Mouse (Mus musculus) C2C12 (cell line): ENCODE measurements around the gene Egln3.

Experiments
- CEBPB ChIP-seq: IDR thresholded peaks from one replicate; pipeline ENCODE4 v1.6.1; 2011; ENCODE audit warnings: low read depth, mild to moderate bottlenecking, control low read depth, moderate library complexity
- CTCF ChIP-seq: IDR thresholded peaks from one replicate; pipeline ENCODE4 v1.5.1; 2011; ENCODE audit not compliant: control insufficient read depth, insufficient read depth, insufficient read length
- MYOD1 ChIP-seq: IDR thresholded peaks from one replicate; pipeline ENCODE4 v1.6.1; 2011; ENCODE audit warnings: low read depth; ENCODE audit not compliant: control insufficient read depth, insufficient read length
- USF1 ChIP-seq: IDR thresholded peaks from one replicate; pipeline ENCODE4 v1.6.1; 2011; ENCODE audit warnings: low read depth, mild to moderate bottlenecking, control low read depth, moderate library complexity

DNA sequence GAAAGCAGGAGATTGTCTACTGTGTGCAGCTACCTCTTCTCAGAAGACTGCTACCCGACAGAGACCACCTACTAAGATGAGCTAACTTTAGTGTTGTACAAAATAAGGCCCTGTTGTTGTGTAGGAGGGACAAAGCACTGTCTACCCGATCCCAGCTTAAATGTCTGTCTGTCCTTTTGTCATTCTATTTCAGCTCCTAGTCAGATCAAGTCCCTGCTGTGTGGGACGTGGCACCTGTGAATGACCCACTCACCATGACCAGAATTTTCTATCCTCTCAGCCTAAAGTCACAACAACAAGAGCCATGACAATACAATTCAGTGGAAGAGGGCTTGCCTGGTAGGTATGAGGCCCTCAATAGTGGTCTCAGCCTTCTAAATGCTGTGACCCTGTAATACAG is 25.3 kb downstream of the Egln3 start:
- no peak for TF ChIP-seq USF1
- no peak for TF ChIP-seq CTCF
- TF ChIP-seq CEBPB, result no peak
- TF ChIP-seq MYOD1, result no peak
